Mouse (Mus musculus) stomach, postnatal 0 days (tissue): Measurements from ENCODE around the gene Aif1l. TPM values are rescaled to one million over a fixed set of nuclear protein-coding genes. Genes with fewer than 3 reads are reported as not detected.

Source experiments
- ATAC-seq: fragments of 200-750 bp; cut with Nextera tagmentation; 2 replicates; pipeline ENCODE4 v1.8.0; 2017; ENCODE audit not compliant: low FRiP score, low TSS enrichment
- DNase-seq: peaks from one replicate; pipeline ENCODE4 v3.0.0-alpha.2; 2016; ENCODE audit warnings: low spot score
- H3K27ac ChIP-seq: fragments of 300-500 bp; sonication (generic); replicated peaks from 2 replicates; pipeline ENCODE4 v1.5.1; 2014; ENCODE audit warnings: mild to moderate bottlenecking, control low read depth
- H3K27me3 ChIP-seq: fragments of 300-500 bp; sonication (generic); 2 replicates; pipeline ENCODE4 v1.6.1; 2014; ENCODE audit warnings: low read length; ENCODE audit not compliant: control insufficient read depth, insufficient read depth
- H3K36me3 ChIP-seq: fragments of 300-500 bp; sonication (generic); 2 replicates; pipeline ENCODE4 v1.6.1; 2014; ENCODE audit warnings: low read length, mixed read lengths; ENCODE audit not compliant: control insufficient read depth, insufficient read depth
- H3K4me1 ChIP-seq: fragments of 300-500 bp; sonication (generic); replicated peaks from 2 replicates; pipeline ENCODE4 v1.6.1; 2014; ENCODE audit warnings: antibody characterized with exemption; ENCODE audit not compliant: control insufficient read depth, insufficient read depth
- H3K4me2 ChIP-seq: fragments of 300-500 bp; sonication (generic); replicated peaks from 2 replicates; pipeline ENCODE4 v1.6.1; 2014; ENCODE audit warnings: low read depth, mild to moderate bottlenecking, control low read depth, moderate library complexity
- H3K4me3 ChIP-seq: fragments of 300-500 bp; sonication (generic); 2 replicates; pipeline ENCODE4 v1.5.1; 2014; ENCODE audit warnings: low read depth, low read length, control low read depth
- H3K9ac ChIP-seq: fragments of 300-500 bp; sonication (generic); 2 replicates; pipeline ENCODE4 v1.6.1; 2014; ENCODE audit warnings: mild to moderate bottlenecking, low read length, control low read depth, mixed read lengths
- H3K9me3 ChIP-seq: fragments of 300-500 bp; sonication (generic); 2 replicates; pipeline ENCODE4 v1.6.1; 2016; ENCODE audit warnings: low read length; ENCODE audit not compliant: control insufficient read depth
- CTCF ChIP-seq: IDR thresholded peaks from 2 replicates; pipeline ENCODE4 v1.5.1; 2016; ENCODE audit warnings: antibody characterized with exemption, low read depth, mild to moderate bottlenecking, moderate library complexity
- EP300 ChIP-seq: optimal IDR thresholded peaks from 2 replicates; pipeline ENCODE3; 2016; ENCODE audit warnings: antibody characterized with exemption
- WGBS: fragments of 180-500 bp; shearing (Covaris S2); extraction: QIAGEN DNeasy Blood & Tissue Kit; methylation state at CpG from one replicate; pipeline ENCODE4 v1.1.7; 2014; 5-methylcytosine and 5-hydroxymethylcytosine counted together
- polyA plus RNA-seq: library from polyadenylated mRNA; unstranded; fragments of >200 nt; fragmentation: Nextera tagmentation; extraction: Ambion mirVana; gene quantifications from 2 replicates; pipeline ENCODE4 v1.2.1, GENCODE M21; 2015

The Aif1l gene
- polyA plus RNA-seq, 1 experiment from 2014 or later: 47.7 TPM

- Histone ChIP-seq H3K4me2 (no peak overlapping the region), H3K4me3 (no peak overlapping the region), H3K9ac (no peak overlapping the region), H3K27ac (no peak overlapping the region), H3K27me3 (no peaks in the 10 kb centered on the region), H3K9me3 (no peaks in the 10 kb centered on the region), H3K36me3 (no peaks in the 10 kb centered on the region), H3K4me1 (no peaks in the 10 kb centered on the region)
- no peak for TF ChIP-seq CTCF
- DNase-seq (no peak), ATAC-seq (no peak)
- 94% methylated on average over 8 of the region's 8 CpGs for WGBS
These were observed 11.0 kb downstream of the Aif1l start for GRCm38 (mm10) chr2:31960986-31961385.

GRCm38 (mm10) chr2:31961791-31962222, 11.9 kb downstream of the Aif1l start:
- no peak for TF ChIP-seq CTCF
- TF ChIP-seq EP300: no peak
- no peak for DNase-seq
- Histone ChIP-seq H3K27ac (no peak overlapping the region), H3K27me3 (no peaks in the 10 kb centered on the region), H3K4me2 (no peak overlapping the region), H3K9me3 (no peaks in the 10 kb centered on the region), H3K4me3 (no peak overlapping the region), H3K36me3 (no peaks in the 10 kb centered on the region), H3K4me1 (no peaks in the 10 kb centered on the region), H3K9ac (no peak overlapping the region)
- 0 out of 2 replicates have a peak, but pooled peaks have one; percentile 9 for ATAC-seq
- 75% methylated on average over 4 of the region's 4 CpGs for WGBS

- WGBS: 63% methylated on average over 8 of the region's 8 CpGs
- DNase-seq: no peak
- Histone ChIP-seq H3K9ac (no peak overlapping the region), H3K4me2 (no peak overlapping the region), H3K9me3 (no peaks in the 10 kb centered on the region), H3K27me3 (no peaks in the 10 kb centered on the region), H3K4me3 (no peak overlapping the region), H3K4me1 (no peaks in the 10 kb centered on the region), H3K36me3 (no peaks in the 10 kb centered on the region), H3K27ac (no peak overlapping the region)
- TF ChIP-seq CTCF (peak; percentile 34; the same call in 1 of the 2 replicates), EP300 (no peak)
- peak; percentile 25 for ATAC-seq
These were observed 12.7 kb downstream of the Aif1l start for GRCm38 (mm10) chr2:31962501-31963224.

- H3K27ac ChIP-seq: no peak overlapping the region
- H3K9me3 ChIP-seq: no peaks in the 10 kb centered on the region
- DNase-seq (no peak), ATAC-seq (no peak)
- whole genome bisulfite sequencing: 75% methylated on average over 7 of the region's 7 CpGs
- no peaks in the 10 kb centered on the region for H3K27me3 ChIP-seq
- H3K4me2 ChIP-seq: no peak overlapping the region
- no peak overlapping the region for H3K9ac ChIP-seq
- TF ChIP-seq EP300 (no peak), CTCF (no peak)
- H3K36me3 ChIP-seq: no peaks in the 10 kb centered on the region
- no peaks in the 10 kb centered on the region for H3K4me1 ChIP-seq
- H3K4me3 ChIP-seq: no peak overlapping the region
These were observed 13.6 kb downstream of the Aif1l start for GRCm38 (mm10) chr2:31963491-31963890.

GRCm38 (mm10) chr2:31964191-31964590, 14.3 kb downstream of the Aif1l start:
- Histone ChIP-seq H3K27ac (no peak overlapping the region), H3K9me3 (no peaks in the 10 kb centered on the region), H3K27me3 (no peaks in the 10 kb centered on the region), H3K4me3 (no peak overlapping the region), H3K9ac (no peak overlapping the region), H3K4me2 (no peak overlapping the region), H3K36me3 (no peaks in the 10 kb centered on the region), H3K4me1 (no peaks in the 10 kb centered on the region)
- DNase-seq: no peak
- 39% methylated on average over 3 of the region's 3 CpGs for WGBS
- TF ChIP-seq EP300 (no peak), CTCF (no peak)
- no peak for ATAC-seq

GRCm38 (mm10) chr2:31965110-31965509, 15.2 kb downstream of the Aif1l start:
- no peak for TF ChIP-seq EP300
- peak; percentile 72 for TF ChIP-seq CTCF
- H3K27me3 ChIP-seq: no peaks in the 10 kb centered on the region
- no peaks in the 10 kb centered on the region for H3K36me3 ChIP-seq
- no peaks in the 10 kb centered on the region for H3K4me1 ChIP-seq
- no peak overlapping the region for H3K27ac ChIP-seq
- H3K4me3 ChIP-seq: no peak overlapping the region
- no peaks in the 10 kb centered on the region for H3K9me3 ChIP-seq
- no peak overlapping the region for H3K4me2 ChIP-seq
- DNase-seq: peak; percentile 55
- no peak overlapping the region for H3K9ac ChIP-seq
- ATAC-seq: no peak
